Mouse (Mus musculus) hindbrain, embryonic 12.5 days (tissue): ENCODE measurements at regions not wholly inside any gene's neighbourhood (a gene's known extent, or its start where the extent isn't known, plus 50 kb on each side); places are given as distances from the start of the nearest gene placed in this dataset.

ENCODE experiments used
- ATAC-seq: fragments of 200-750 bp; cut with Nextera tagmentation; 2 replicates; pipeline ENCODE4 v1.8.0; 2017; ENCODE audit warnings: moderate TSS enrichment; ENCODE audit not compliant: low FRiP score
- H3K27ac ChIP-seq: fragments of 300-500 bp; sonication (generic); 2 replicates; pipeline ENCODE4 v1.5.1; 2016; ENCODE audit warnings: mild to moderate bottlenecking
- H3K27me3 ChIP-seq: fragments of 300-500 bp; sonication (generic); 2 replicates; pipeline ENCODE4 v1.6.1; 2016; ENCODE audit warnings: mild to moderate bottlenecking
- H3K36me3 ChIP-seq: fragments of 300-500 bp; sonication (generic); 2 replicates; pipeline ENCODE4 v1.6.1; 2016; ENCODE audit warnings: mild to moderate bottlenecking
- H3K4me1 ChIP-seq: fragments of 300-500 bp; sonication (generic); 2 replicates; pipeline ENCODE4 v1.6.1; 2016
- H3K4me2 ChIP-seq: fragments of 300-500 bp; sonication (generic); replicated peaks from 2 replicates; pipeline ENCODE4 v1.6.1; 2016; ENCODE audit warnings: mild to moderate bottlenecking
- H3K4me3 ChIP-seq: fragments of 300-500 bp; sonication (generic); 2 replicates; pipeline ENCODE4 v1.5.1; 2016; ENCODE audit warnings: mild to moderate bottlenecking
- H3K9ac ChIP-seq: fragments of 300-500 bp; sonication (generic); 2 replicates; pipeline ENCODE4 v1.6.1; 2016; ENCODE audit warnings: mild to moderate bottlenecking, moderate library complexity
- H3K9me3 ChIP-seq: fragments of 300-500 bp; sonication (generic); replicated peaks from 2 replicates; pipeline ENCODE4 v1.6.1; 2016; ENCODE audit warnings: mild to moderate bottlenecking
- WGBS: fragments of 180-500 bp; shearing (Covaris S2); methylation state at CpG from one replicate; pipeline ENCODE4 v1.1.7; 2016; 5-methylcytosine and 5-hydroxymethylcytosine counted together

- H3K4me3 ChIP-seq = no peak overlapping the region
Measured at GRCm38 (mm10) chr1:187484821-187485220, 123.8 kb upstream of the Esrrg start.

GRCm38 (mm10) chr1:187487948-187488690 is 120.5 kb upstream of the Esrrg start:
- no peaks in the 10 kb centered on the region for H3K27me3 ChIP-seq
- H3K36me3 ChIP-seq = no peaks in the 10 kb centered on the region
- no peak overlapping the region for H3K27ac ChIP-seq
- H3K4me1 ChIP-seq = no peaks in the 10 kb centered on the region
- no peak for ATAC-seq
- no peak overlapping the region for H3K4me2 ChIP-seq
- no peak overlapping the region for H3K9ac ChIP-seq
- H3K9me3 ChIP-seq = no peaks in the 10 kb centered on the region
- 70% methylated on average over 13 of the region's 13 CpGs for WGBS
- H3K4me3 ChIP-seq = no peak overlapping the region

More at GRCm38 (mm10) chr1:187484821-187485220, 123.8 kb upstream of the Esrrg start:
- Histone ChIP-seq H3K9ac (no peak overlapping the region), H3K4me1 (no peaks in the 10 kb centered on the region), H3K4me2 (no peak overlapping the region), H3K27ac (no peak overlapping the region), H3K9me3 (no peaks in the 10 kb centered on the region), H3K36me3 (no peaks in the 10 kb centered on the region), H3K27me3 (no peaks in the 10 kb centered on the region)
- no peak for ATAC-seq
- WGBS = 78% methylated on average over 2 of the region's 2 CpGs

GRCm38 (mm10) chr1:187489452-187489851 is 119.1 kb upstream of the Esrrg start:
- Histone ChIP-seq H3K4me2 (no peak overlapping the region), H3K27me3 (no peaks in the 10 kb centered on the region), H3K4me1 (no peaks in the 10 kb centered on the region), H3K9me3 (no peaks in the 10 kb centered on the region), H3K4me3 (no peak overlapping the region), H3K27ac (no peak overlapping the region), H3K9ac (no peak overlapping the region), H3K36me3 (no peaks in the 10 kb centered on the region)
- WGBS = 79% methylated on average over 3 of the region's 3 CpGs
- ATAC-seq = no peak

- Histone ChIP-seq H3K27me3 (no peaks in the 10 kb centered on the region), H3K9ac (no peak overlapping the region), H3K4me1 (peaks cover 3% of the 10 kb centered on the region; the same call in 1 of the 2 replicates), H3K4me2 (no peak overlapping the region), H3K36me3 (no peaks in the 10 kb centered on the region), H3K27ac (no peak overlapping the region), H3K4me3 (no peak overlapping the region), H3K9me3 (no peaks in the 10 kb centered on the region)
- no peak for ATAC-seq
- WGBS = 51% methylated on average over 9 of the region's 9 CpGs
Measured at GRCm38 (mm10) chr1:187505368-187505767, 103.2 kb upstream of the Esrrg start.

GRCm38 (mm10) chr1:187507217-187507616 is 101.4 kb upstream of the Esrrg start:
- H3K4me1 ChIP-seq = peaks cover 3% of the 10 kb centered on the region; the same call in 1 of the 2 replicates
- WGBS = 67% methylated on average over 6 of the region's 6 CpGs
- no peaks in the 10 kb centered on the region for H3K27me3 ChIP-seq
- H3K36me3 ChIP-seq = no peaks in the 10 kb centered on the region
- H3K4me3 ChIP-seq = no peak overlapping the region
- no peak overlapping the region for H3K27ac ChIP-seq
- H3K9me3 ChIP-seq = no peaks in the 10 kb centered on the region
- no peak for ATAC-seq
- no peak overlapping the region for H3K4me2 ChIP-seq
- no peak overlapping the region for H3K9ac ChIP-seq

- WGBS = 78% methylated on average over 9 of the region's 9 CpGs
- Histone ChIP-seq H3K4me2 (no peak overlapping the region), H3K4me1 (no peaks in the 10 kb centered on the region), H3K36me3 (no peaks in the 10 kb centered on the region), H3K9me3 (no peaks in the 10 kb centered on the region), H3K27ac (no peak overlapping the region), H3K4me3 (no peak overlapping the region), H3K27me3 (no peaks in the 10 kb centered on the region), H3K9ac (no peak overlapping the region)
- ATAC-seq = no peak
Measured at GRCm38 (mm10) chr1:187531349-187531922, 77.2 kb upstream of the Esrrg start.

- Histone ChIP-seq H3K4me2 (no peak overlapping the region), H3K36me3 (no peaks in the 10 kb centered on the region), H3K9ac (no peak overlapping the region), H3K4me1 (no peaks in the 10 kb centered on the region), H3K9me3 (no peaks in the 10 kb centered on the region), H3K27me3 (no peaks in the 10 kb centered on the region), H3K4me3 (no peak overlapping the region), H3K27ac (no peak overlapping the region)
- WGBS = 84% methylated on average over 5 of the region's 5 CpGs
- ATAC-seq = no peak
Measured at GRCm38 (mm10) chr1:187536263-187536662, 72.3 kb upstream of the Esrrg start.

GRCm38 (mm10) chr1:187556718-187557117 is 51.9 kb upstream of the Esrrg start:
- no peak overlapping the region for H3K4me2 ChIP-seq

More at GRCm38 (mm10) chr1:187556718-187557117, 51.9 kb upstream of the Esrrg start:
- Histone ChIP-seq H3K4me1 (no peaks in the 10 kb centered on the region), H3K9ac (no peak overlapping the region), H3K9me3 (no peaks in the 10 kb centered on the region), H3K27me3 (no peaks in the 10 kb centered on the region), H3K36me3 (no peaks in the 10 kb centered on the region), H3K27ac (no peak overlapping the region), H3K4me3 (no peak overlapping the region)
- no peak for ATAC-seq
- WGBS = 95% methylated on average over 3 of the region's 3 CpGs
